Mouse (Mus musculus): Measurements from ENCODE around the gene Ppt2. TPM values are rescaled to one million over a fixed set of nuclear protein-coding genes. Genes with fewer than 3 reads are reported as not detected.

The Ppt2 gene
- total and polyA plus RNA-seq, 3 experiments: 5.5 to 35.1 (median 17.1) TPM

GRCm38 (mm10) chr17:34607997-34608396 lies 20.3 kb downstream of the Ppt2 start:
- Histone ChIP-seq H3K9me3 (replicated peaks) (no peaks in the 10 kb centered on the region), H3K4me3 (ENCODE audit: low read depth, low read length) (no peak overlapping the region; the same call in 1 of the 2 replicates), H3K4me1 (ENCODE audit: insufficient read depth, low read depth, low read length) (peaks cover 82% of the 10 kb centered on the region), H3K27me3 (ENCODE audit: insufficient read depth, low read length) (no peaks in the 10 kb centered on the region), H3K36me3 (replicated peaks) (peaks cover 63% of the 10 kb centered on the region)
- no peak for TF ChIP-seq TAL1 (conservative IDR thresholded peaks at IDR 0.05; ENCODE audit: low read depth, low read length)
- no peak for TF ChIP-seq GATA1 (IDR thresholded peaks at IDR 0.05; ENCODE audit: borderline replicate concordance, low read length)
- TF ChIP-seq POLR2AphosphoS5 (IDR thresholded peaks at IDR 0.05; ENCODE audit: insufficient replicate concordance, low read depth, low read length): no peak
- no peak for TF ChIP-seq CTCF (IDR thresholded peaks at IDR 0.05; ENCODE audit: low read depth, low read length)
- TF ChIP-seq GATA2 (IDR thresholded peaks at IDR 0.05; ENCODE audit: borderline replicate concordance, low read depth, low read length): no peak
- ATAC-seq (ENCODE audit: extremely low read depth, insufficient number of reproducible peaks, low FRiP score, poor library complexity, severe bottlenecking): no peak
- DNase-seq (ENCODE audit: low spot score): no peak

- peaks cover 81% of the 10 kb centered on the region for H3K4me1 ChIP-seq (ENCODE audit: insufficient read depth, low read depth, low read length)
- H3K27me3 ChIP-seq (ENCODE audit: insufficient read depth, low read length): no peaks in the 10 kb centered on the region
- ATAC-seq (ENCODE audit: extremely low read depth, insufficient number of reproducible peaks, low FRiP score, poor library complexity, severe bottlenecking) (no peak), DNase-seq (ENCODE audit: low spot score) (no peak)
- TF ChIP-seq POLR2AphosphoS5 (IDR thresholded peaks at IDR 0.05; ENCODE audit: insufficient replicate concordance, low read depth, low read length): no peak
- peaks cover 56% of the 10 kb centered on the region for H3K36me3 ChIP-seq (replicated peaks)
- H3K4me3 ChIP-seq (ENCODE audit: low read depth, low read length): peak overlapping the region; percentile 94
- no peaks in the 10 kb centered on the region for H3K9me3 ChIP-seq (replicated peaks)
Measured at GRCm38 (mm10) chr17:34606186-34607039, 21.9 kb downstream of the Ppt2 start.

GRCm38 (mm10) chr17:34605609-34606008 lies 22.7 kb downstream of the Ppt2 start:
- Histone ChIP-seq H3K9me3 (replicated peaks) (no peaks in the 10 kb centered on the region), H3K4me1 (ENCODE audit: insufficient read depth, low read depth, low read length) (peaks cover 78% of the 10 kb centered on the region), H3K27me3 (ENCODE audit: insufficient read depth, low read length) (no peaks in the 10 kb centered on the region), H3K36me3 (replicated peaks) (peaks cover 56% of the 10 kb centered on the region), H3K4me3 (ENCODE audit: low read depth, low read length) (peak overlapping the region; percentile 94)
- TF ChIP-seq CTCF (IDR thresholded peaks at IDR 0.05; ENCODE audit: low read depth, low read length) (no peak), GATA2 (IDR thresholded peaks at IDR 0.05; ENCODE audit: borderline replicate concordance, low read depth, low read length) (no peak), POLR2AphosphoS5 (IDR thresholded peaks at IDR 0.05; ENCODE audit: insufficient replicate concordance, low read depth, low read length) (no peak), GATA1 (IDR thresholded peaks at IDR 0.05; ENCODE audit: borderline replicate concordance, low read length) (no peak), TAL1 (conservative IDR thresholded peaks at IDR 0.05; ENCODE audit: low read depth, low read length) (no peak)
- peak; percentile 98 for DNase-seq (ENCODE audit: low spot score)
- ATAC-seq (ENCODE audit: extremely low read depth, insufficient number of reproducible peaks, low FRiP score, poor library complexity, severe bottlenecking): peak; percentile 25; the same call in 1 of the 2 replicates

GRCm38 (mm10) chr17:34604511-34605237 lies 23.6 kb downstream of the Ppt2 start:
- Histone ChIP-seq H3K4me3 (ENCODE audit: low read depth, low read length) (peak overlapping the region; percentile 94), H3K9me3 (replicated peaks) (no peaks in the 10 kb centered on the region), H3K27me3 (ENCODE audit: insufficient read depth, low read length) (no peaks in the 10 kb centered on the region), H3K4me1 (ENCODE audit: insufficient read depth, low read depth, low read length) (peaks cover 78% of the 10 kb centered on the region), H3K36me3 (replicated peaks) (peaks cover 56% of the 10 kb centered on the region)
- ATAC-seq (ENCODE audit: extremely low read depth, insufficient number of reproducible peaks, low FRiP score, poor library complexity, severe bottlenecking): no peak
- peak; percentile 34; the same call in 1 of the 2 replicates for TF ChIP-seq POLR2AphosphoS5 (IDR thresholded peaks at IDR 0.05; ENCODE audit: insufficient replicate concordance, low read depth, low read length)
- no peak for TF ChIP-seq GATA1 (IDR thresholded peaks at IDR 0.05; ENCODE audit: borderline replicate concordance, low read length)
- DNase-seq (ENCODE audit: low spot score): no peak

GRCm38 (mm10) chr17:34604061-34604508 lies 24.2 kb downstream of the Ppt2 start, which contains the start of gene Agpat1:
Gene Agpat1 (plus strand): TSS chr17:34604262.
- Histone ChIP-seq H3K9me3 (replicated peaks) (no peaks in the 10 kb centered on the region), H3K27me3 (ENCODE audit: insufficient read depth, low read length) (no peaks in the 10 kb centered on the region), H3K36me3 (replicated peaks) (peaks cover 55% of the 10 kb centered on the region), H3K4me1 (ENCODE audit: insufficient read depth, low read depth, low read length) (peaks cover 77% of the 10 kb centered on the region), H3K4me3 (ENCODE audit: low read depth, low read length) (peak within 1 kb of the TSS; percentile 94)
- DNase-seq (ENCODE audit: low spot score) (peak; percentile 94), ATAC-seq (ENCODE audit: extremely low read depth, insufficient number of reproducible peaks, low FRiP score, poor library complexity, severe bottlenecking) (peak; percentile 73)
- no peak for TF ChIP-seq POLR2AphosphoS5 (IDR thresholded peaks at IDR 0.05; ENCODE audit: insufficient replicate concordance, low read depth, low read length)
- TF ChIP-seq CTCF (IDR thresholded peaks at IDR 0.05; ENCODE audit: low read depth, low read length): no peak
- no peak for TF ChIP-seq GATA1 (IDR thresholded peaks at IDR 0.05; ENCODE audit: borderline replicate concordance, low read length)
- no peak for TF ChIP-seq GATA2 (IDR thresholded peaks at IDR 0.05; ENCODE audit: borderline replicate concordance, low read depth, low read length)
- no peak for TF ChIP-seq TAL1 (conservative IDR thresholded peaks at IDR 0.05; ENCODE audit: low read depth, low read length)

GRCm38 (mm10) chr17:34603375-34604060 lies 24.8 kb downstream of the Ppt2 start, which contains the start of gene Rnf5:
Gene Rnf5 (minus strand): TSS chr17:34603690.
- TF ChIP-seq TAL1 (conservative IDR thresholded peaks at IDR 0.05; ENCODE audit: low read depth, low read length) (no peak), POLR2AphosphoS5 (IDR thresholded peaks at IDR 0.05; ENCODE audit: insufficient replicate concordance, low read depth, low read length) (no peak), CTCF (IDR thresholded peaks at IDR 0.05; ENCODE audit: low read depth, low read length) (no peak), GATA2 (IDR thresholded peaks at IDR 0.05; ENCODE audit: borderline replicate concordance, low read depth, low read length) (no peak), GATA1 (IDR thresholded peaks at IDR 0.05; ENCODE audit: borderline replicate concordance, low read length) (no peak)
- no peaks in the 10 kb centered on the region for H3K9me3 ChIP-seq (replicated peaks)
- DNase-seq (ENCODE audit: low spot score) (peak; percentile 99), ATAC-seq (ENCODE audit: extremely low read depth, insufficient number of reproducible peaks, low FRiP score, poor library complexity, severe bottlenecking) (peak; percentile 80)
- peaks cover 75% of the 10 kb centered on the region for H3K4me1 ChIP-seq (ENCODE audit: insufficient read depth, low read depth, low read length)
- peak within 1 kb of the TSS; percentile 94 for H3K4me3 ChIP-seq (ENCODE audit: low read depth, low read length)
- H3K36me3 ChIP-seq (replicated peaks): peaks cover 54% of the 10 kb centered on the region
- H3K27me3 ChIP-seq (ENCODE audit: insufficient read depth, low read length): no peaks in the 10 kb centered on the region
